Mouse (Mus musculus): ENCODE data around the gene Ephb2. TPM values are rescaled to one million over a fixed set of nuclear protein-coding genes. Genes with fewer than 3 reads are reported as not detected.

The Ephb2 gene
- polyA plus RNA-seq, 2 experiments from 2014 or later, result not detected

- ATAC-seq, result no peak
Observed at GRCm38 (mm10) chr4:136760882-136761281, 74.9 kb downstream of the Ephb2 start.

DNA sequence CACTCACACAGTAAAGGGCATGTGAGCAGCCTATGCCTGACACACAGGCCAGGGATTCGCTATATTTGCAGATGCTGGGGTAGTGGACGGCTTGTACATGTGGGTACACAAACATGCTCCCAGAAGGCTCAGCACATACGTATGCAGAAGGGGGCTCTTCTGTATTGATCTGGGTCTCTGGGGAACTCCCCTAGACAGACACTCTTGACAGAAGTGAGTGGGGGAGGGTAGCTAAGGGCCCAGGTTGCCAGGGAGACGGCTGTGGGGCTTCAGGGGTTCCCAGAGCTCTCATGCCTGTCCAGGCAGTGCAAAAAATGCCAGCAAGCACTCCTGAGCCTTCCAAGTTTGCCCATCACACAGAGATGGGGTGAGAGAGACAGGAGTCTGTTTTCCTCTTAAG is 78.7 kb downstream of the Ephb2 start:
- ATAC-seq, result no peak

GRCm38 (mm10) chr4:136756486-136756885 is 79.3 kb downstream of the Ephb2 start:
- no peak for ATAC-seq

GRCm38 (mm10) chr4:136755364-136755811 is 80.4 kb downstream of the Ephb2 start:
- ATAC-seq, result no peak

DNA sequence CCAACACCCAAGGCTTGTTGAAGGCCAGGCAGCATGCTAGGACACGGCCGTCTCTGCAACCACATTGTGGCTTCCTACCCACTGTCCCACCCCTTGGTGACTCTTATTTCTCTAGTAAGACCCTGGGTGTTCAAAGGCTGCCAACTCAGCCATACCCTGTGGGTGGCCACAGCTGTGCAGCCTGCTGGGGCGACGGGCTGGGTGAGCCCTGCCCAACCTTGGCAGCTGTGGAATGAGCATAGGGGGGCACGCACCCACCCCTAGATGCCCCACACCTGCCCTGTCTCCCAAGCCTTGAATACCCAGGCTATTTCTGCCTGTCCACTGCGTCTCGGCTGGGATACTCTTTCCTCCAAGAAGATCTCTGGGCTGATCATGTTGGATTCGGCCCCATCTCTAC is 81.5 kb downstream of the Ephb2 start:
- ATAC-seq, result no peak

DNA sequence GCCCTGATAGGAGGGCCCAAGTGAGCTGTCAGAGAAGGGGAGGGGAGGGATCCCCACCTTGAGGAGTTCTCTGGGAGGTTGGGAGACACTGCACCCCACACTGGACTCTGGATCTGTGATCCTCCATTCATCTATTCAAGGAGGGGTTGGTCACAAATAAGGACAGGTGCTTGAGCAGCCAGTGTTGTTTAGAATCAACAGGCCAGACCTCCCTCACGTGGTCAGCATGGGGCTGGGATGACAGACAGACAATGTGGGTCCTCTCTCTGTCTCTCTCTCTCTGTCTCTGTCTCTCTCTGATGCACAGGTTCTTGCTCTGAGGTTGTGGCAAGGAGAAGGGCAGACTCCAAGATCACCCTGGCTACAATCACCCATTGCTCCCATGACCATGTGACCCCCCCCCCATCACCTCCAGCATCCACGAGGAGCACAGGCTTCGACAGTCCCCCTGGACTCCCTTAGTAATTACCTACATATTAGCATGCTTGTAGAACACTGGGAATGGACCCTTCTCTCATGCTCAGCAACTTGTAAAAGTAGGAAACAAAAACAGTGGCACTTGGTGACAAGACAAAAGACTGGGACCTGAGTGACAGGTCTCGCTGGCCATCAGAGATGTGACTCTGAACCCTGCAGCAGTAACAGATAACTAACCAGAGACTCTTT is 84.3 kb downstream of the Ephb2 start:
- ATAC-seq, result no peak

DNA sequence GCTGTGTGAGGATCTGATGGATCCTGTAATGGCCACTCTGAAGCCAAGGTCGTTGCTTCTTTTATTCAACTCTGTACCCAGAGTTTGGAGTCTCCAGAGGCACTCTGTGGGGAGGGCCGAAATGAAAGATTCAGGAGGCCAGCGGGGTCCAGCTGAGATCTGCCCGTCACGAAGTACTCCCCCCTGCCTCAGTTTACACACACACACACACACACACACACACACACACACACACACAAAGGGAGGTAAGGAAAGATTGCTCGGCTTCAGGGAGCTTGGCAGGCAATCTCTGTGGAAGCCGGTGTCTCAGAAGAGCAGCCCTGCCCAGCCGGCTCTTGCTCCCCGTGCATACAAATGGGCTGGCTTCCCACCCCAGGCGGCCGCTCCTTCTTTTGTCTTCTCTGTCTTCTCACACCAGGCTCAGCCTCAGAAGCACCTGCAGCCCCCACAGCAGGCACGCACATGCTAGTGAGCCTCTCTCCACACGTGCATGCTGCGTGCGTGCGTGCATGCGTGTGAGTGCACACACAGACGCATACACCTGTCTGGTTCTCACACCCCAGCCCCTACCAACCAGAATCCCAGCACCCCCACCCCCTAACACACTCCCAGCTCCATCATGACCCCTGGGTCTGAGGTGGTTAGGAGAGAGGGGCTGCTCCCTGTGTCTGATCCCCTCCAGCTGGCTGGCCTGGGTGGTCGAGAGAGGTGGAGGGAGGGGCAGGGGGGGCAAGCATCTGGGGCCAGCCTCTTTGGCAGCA is 85.0 kb downstream of the Ephb2 start:
- no peak for ATAC-seq

GRCm38 (mm10) chr4:136749851-136750577 is 85.8 kb downstream of the Ephb2 start:
- no peak for ATAC-seq

DNA sequence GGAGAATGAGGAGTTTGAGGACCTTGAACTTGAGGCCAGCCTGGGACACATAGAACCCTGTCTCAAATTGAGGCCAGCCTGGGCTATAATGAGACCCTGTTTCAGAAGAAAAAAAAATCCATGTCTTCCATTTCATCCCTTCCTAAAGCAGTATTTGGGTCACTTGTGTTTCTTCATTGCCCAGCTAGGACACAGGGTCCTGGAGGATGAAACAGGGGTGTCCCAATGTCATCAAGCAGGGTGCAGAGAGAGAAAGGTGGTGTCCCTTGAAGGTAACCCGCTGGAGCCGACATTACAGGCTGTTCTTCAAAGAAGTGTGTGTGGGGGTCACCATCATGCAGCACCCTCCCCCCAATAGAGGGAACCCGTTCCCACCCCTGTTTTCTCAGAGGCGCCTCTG is 86.4 kb downstream of the Ephb2 start:
- ATAC-seq, result no peak

DNA sequence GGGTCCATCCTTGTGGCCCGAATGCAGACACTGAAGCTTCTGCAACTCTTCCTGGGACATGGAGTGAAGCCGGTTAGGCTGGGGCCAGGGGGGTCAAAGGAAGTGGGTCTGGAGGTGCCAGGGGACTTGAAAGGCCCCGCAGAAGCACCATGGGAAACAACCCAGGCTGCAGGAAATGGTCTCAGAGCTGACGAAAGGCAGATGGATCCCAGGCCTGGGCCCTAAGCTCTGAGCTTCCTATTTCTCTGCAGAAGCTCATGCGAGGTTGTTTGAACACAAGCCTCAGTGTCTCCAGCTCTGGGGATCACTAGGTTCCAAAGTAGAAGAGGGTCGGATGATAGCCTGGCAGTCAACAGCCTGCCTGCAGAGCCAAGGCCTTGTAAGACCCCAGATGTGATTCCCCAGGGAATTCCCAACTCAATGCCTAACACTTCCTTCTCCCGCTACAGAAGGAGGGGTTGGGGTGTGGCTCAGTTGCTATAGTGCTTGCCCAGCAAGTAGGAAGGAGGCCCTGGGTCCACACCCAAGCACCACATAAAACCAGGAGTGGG is 86.9 kb downstream of the Ephb2 start:
- ATAC-seq, result no peak

DNA sequence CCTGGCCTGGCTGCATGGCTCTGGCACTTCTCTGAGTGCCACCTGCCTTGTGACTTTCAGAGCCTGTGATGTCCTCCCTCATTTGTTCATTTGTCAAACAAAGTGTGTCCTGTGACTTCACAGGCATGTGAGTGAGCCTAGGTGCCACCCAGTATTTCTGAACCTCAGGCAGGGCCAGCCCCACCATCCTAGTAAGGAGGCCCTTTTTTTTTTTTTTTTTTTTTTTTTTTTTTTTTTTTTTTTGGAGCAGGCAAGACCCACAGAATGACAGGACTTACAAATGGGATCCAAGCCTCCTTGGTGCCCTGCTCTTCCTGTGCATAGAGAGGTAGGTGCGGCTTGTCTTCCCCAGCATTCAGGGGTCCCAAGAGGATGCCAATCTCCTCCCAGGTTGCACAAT is 89.3 kb downstream of the Ephb2 start:
- ATAC-seq, result no peak

DNA sequence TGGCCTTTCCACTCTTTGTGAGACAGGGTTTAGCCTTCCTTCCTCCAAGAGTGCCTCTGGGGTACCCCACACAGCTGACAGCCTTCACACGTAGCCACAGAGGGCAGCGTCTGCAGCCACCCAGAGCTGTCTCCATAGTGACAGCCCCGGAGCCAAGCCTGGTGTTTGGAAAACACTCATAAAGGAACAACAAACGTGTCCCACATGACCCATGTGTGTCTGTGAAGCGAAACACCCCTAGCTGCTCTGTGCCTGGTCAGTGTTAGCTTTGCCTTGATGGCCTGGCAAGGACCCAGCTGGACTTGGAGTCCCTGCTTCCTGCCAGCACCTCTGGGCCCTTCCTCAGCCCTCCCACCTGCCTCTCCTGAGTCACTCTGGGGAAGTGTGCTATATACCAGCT is 93.1 kb downstream of the Ephb2 start:
- no peak for ATAC-seq

- ATAC-seq, result no peak
Observed at GRCm38 (mm10) chr4:136741840-136742239, 93.9 kb downstream of the Ephb2 start.

- ATAC-seq, result no peak
Observed at GRCm38 (mm10) chr4:136740963-136741362, 94.8 kb downstream of the Ephb2 start.

DNA sequence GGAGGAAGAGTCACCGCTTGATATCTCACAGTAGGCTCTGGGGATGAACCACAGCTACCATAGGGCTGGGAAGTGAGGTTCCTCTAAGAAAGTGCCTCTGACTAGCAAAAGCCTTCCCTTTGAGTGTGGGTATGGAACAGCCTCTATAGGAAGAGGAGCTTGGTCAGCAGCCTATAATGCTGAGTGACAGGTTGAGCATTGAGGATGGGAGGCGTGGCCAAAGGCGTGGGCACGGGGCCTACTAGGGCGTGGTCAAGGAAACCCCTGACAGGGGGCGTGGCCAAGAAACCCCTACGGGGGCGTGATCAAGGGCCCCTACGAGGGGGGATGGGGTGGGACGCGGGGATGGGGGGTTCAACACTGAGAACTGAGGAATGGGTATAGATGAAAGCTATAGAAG is 96.6 kb downstream of the Ephb2 start:
- no peak for ATAC-seq

GRCm38 (mm10) chr4:136738291-136738690 is 97.5 kb downstream of the Ephb2 start:
- no peak for ATAC-seq

- no peak for ATAC-seq
Observed at GRCm38 (mm10) chr4:136735856-136736255, 99.9 kb downstream of the Ephb2 start.

DNA sequence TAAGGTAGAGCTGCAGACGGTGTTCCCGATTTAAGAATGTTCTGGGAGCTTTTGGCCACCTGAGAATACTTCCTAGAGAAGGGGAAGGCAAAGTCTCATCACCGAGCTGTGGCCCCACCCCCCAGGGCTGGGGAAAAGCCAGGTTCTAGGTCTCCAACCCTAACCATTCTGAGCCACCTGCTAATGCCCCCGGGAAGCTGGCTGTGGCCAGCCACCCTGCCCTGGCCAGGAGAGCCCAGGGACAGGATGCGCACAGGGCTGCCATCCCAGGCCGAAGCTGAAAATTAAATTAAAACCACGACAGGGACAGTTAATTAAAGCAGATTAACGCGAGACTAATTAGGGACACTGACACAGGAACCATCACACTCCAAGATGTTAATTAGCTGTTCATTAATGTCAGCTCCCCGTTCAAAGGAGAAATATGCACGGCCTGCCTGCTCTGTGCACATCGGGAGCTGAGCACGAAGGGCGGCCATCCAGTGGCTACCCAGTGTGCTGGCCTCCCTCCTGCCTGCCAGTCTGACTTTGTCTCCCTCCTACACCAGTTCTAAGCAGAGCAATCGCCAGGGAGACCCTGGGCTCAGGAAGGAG is 101.5 kb downstream of the Ephb2 start:
- no peak for ATAC-seq

DNA sequence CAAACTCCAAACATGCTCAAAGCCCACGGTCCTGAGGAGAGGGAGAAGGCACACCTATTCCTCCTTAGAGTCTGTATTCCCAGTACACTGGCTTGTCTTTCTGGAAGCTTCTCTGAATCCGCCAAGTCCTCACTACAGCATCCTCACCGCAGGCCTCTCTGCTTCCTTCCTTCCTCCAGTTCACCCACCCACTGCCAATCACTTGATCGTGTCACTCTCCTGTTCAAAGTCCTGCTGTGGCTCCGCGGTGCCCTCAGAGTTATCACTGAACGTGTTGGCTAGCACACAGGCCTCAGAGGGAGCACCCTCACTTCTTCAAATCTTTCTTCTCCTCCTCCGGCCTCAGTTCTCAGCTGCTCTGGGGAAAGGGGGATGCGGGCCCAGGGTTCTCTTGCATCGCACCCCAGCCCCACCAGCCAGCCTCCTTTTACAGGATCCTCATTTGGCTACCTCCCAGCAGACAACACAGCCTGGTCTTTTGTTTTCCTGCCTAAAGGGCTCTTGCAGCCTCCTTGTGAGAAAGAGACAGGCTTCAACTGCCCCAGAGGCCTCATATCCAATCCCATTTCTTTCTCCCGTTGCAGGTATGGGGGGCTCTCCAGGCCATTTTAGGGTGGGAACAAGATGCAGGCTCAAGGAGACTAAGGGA is 102.4 kb downstream of the Ephb2 start:
- no peak for ATAC-seq

DNA sequence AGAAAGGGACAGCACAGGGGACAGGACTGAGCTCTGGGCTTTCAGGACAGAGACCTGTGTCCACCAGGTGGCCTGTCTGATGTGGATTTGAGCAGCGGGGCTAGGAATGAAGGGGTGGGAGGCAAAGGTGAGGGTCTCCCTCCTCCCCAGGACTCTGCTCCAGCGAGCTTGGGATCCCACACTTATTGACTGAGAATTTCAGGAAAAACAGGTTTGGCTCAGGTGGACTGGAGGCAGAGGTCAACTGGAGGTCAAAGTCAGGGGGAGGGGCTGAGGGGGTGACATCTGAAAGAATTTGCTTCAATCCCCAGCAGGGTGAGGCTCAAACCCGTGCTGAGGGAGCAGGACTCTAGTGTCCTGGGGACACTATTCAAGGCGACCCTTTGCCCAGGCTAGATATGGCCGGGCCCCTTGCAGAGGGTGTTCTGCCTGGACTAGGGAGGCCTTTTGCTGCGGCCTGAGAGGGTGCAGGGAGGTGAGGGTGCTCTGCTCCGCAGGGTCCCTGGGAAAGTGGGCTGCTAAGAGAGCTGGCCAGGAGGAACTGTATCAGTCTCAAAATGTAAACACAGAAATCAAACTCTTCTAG is 103.2 kb downstream of the Ephb2 start:
- no peak for ATAC-seq

GRCm38 (mm10) chr4:136731761-136732160 is 104.0 kb downstream of the Ephb2 start:
- ATAC-seq, result no peak

DNA sequence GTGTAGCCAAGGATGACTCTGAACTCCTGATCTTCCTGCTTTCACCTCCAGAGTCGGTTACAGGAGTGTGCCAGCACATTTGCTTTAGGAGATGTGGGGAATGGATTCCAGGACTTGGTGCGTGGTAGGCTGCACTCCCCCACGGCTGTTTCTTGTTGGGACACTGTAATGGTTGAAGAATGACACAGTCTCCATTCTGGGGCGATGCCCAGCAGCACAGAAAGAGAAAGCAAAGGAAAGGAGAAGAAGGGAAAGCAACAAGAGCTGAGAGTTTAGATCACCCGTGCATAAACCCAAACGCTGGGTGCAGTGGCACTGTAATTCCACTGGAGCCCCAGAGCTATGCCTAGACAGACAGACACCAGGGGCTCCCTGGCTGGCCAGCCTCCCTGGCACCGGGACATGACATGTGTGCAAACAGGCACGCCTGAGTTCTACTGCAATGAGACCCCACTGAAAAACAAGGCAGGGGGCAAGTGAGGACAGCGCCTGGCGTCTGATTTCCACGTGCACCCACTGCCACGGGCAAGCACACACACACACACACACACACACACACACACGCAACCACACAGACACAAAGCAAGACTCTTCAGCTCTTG is 104.7 kb downstream of the Ephb2 start:
- ATAC-seq, result no peak

Measured in CD4-positive, CD25-positive, alpha-beta regulatory T cell, adult 4 months (primary cell).